Mouse (Mus musculus) frontal cortex, postnatal 36 days (tissue): ENCODE measurements around the gene 0610010K14Rik.

Experiments
- DNase-seq, 2 experiments: peaks; one replicate each; pipeline ENCODE4 v3.0.0; 2022; ENCODE audit warnings: low spot score in 2 of 2

Gene 0610010K14Rik

DNA sequence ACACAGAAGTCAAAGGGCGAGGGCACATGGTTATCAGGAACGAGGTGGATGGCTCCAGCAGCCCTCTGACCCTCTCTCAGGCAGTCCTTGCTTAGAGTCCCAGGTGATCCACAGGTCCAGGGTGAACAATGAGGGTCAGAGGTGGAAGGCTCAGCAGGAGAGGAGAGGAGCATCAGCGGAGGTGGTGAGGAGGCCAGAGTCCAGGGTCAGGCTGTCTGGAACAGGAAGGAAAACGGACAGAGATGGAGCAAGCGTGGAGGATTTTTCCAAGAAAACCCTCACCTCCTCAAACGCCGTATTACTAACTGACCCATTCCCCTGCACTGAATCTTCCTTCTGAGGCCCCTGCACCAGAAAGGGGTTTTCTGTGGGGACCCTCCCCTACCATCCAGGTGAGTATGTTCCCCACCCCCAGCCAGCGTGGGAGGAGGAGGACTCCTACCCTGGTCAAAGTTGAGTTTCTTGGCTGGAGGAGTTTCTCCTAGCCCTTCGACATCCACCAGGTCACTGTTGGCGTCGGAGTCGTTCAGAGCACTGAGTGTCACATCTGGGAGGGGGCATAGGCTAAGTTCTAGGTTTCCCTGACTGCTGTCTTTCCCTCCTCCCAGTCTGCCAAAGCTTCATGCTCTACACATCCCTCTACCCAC lies 2.3 kb downstream of the 0610010K14Rik start:
- DNase-seq = no peak

DNA sequence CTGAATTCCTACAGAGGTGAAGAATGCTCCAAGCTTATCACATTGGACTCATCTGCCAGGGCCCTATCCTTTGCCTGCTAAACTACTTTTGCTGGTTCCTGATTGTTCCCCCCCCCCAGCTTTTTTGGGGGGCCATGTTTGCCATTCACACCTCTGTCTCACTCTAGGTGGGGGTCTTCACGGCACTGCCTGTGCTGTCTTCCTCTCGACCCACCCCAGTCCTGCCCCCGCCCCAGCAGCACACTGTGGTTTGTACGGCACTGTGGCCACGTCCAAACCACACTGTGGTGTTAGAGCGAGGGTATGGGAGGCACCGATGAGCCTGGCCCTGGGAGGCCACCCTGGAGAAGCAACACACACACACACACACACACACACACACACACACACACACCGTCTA lies 3.2 kb downstream of the 0610010K14Rik start:
- no peak for DNase-seq

DNA sequence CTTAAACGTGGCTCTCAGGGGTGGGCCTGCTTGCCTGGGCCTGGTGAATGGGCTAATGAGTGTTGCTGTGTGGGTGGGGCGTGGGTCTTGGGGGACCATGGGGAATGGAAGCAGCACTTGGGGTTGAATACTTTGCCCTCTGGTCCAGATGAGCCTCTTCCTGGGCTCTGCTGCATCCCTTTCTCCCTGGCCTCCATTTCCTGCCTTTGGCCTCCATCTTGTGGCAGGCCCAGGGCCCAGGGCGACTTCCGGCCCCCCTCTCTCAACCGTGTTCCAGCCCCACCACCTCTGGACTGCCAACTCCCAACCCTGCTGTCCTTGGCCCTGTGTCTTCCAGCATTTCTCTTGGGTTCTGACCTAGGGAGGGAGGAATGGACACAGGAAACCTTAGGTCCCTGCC lies 3.7 kb downstream of the 0610010K14Rik start:
- DNase-seq = no peak

DNA sequence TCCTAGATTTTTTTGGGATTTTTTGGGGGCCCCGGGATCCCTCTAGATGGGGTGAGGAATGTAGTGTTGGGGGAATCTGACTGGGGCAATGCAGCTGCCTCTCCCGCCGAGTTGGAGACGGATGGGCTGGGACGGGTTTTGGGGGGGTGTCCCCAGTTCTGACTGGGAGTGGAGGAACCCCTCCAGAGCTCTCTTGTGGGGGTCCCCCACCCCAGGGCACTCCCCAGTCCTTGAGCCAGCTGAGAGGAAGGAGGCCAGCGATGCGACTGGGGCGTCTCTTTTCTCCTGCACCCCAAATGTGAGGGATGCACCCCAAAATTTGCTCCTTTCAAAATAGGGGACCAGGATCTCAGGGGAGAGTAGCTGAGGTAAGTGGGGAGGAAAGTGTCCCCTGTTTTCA lies 4.7 kb downstream of the 0610010K14Rik start:
- DNase-seq = no peak

DNA sequence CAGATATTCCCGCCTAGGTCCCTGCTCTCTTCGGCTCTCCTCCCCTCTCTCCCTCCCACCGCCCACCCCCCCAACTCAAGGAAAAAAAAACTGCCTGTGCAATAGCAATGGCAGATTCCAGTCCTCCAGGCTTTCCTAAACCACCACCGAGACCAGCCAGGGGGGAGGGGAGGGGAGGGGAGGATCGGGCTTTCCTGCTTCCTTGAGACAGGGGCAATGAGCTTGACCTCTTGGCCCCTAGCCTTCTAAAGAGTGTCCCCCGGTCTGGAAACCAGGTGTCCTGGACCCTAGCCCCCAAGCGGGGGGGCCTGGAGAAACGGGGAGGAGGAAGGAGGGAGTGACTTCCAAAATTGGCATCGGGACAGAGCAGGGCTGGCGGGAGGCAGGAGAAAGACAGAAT lies 5.2 kb downstream of the 0610010K14Rik start:
- no peak for DNase-seq

DNA sequence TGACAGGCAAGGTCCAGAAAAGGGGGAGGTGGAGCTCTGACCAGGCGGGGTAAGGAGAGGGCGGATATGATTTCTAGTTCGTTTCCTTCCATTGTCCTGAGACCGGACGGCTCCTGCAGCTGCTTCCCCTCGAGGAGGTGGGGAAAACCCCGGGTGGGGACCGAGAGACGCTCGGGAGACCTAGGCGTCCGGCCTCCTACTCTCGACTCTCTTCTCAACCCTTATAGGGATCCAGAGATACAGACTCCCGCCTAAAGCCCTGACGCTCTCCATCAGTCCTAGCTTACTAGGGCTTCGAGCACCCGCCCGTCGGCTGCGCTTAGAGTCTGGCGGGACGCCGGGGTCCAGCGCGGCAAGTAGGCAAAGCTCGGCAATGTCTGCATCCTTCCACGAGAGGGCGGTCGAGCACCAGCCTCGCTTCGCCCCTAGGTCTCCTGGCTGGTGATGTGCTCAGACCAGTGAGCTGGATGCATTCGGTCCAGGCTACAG lies 7.4 kb downstream of the 0610010K14Rik start:
- peak in 1 of 2 experiments; percentile 73 for DNase-seq

DNA sequence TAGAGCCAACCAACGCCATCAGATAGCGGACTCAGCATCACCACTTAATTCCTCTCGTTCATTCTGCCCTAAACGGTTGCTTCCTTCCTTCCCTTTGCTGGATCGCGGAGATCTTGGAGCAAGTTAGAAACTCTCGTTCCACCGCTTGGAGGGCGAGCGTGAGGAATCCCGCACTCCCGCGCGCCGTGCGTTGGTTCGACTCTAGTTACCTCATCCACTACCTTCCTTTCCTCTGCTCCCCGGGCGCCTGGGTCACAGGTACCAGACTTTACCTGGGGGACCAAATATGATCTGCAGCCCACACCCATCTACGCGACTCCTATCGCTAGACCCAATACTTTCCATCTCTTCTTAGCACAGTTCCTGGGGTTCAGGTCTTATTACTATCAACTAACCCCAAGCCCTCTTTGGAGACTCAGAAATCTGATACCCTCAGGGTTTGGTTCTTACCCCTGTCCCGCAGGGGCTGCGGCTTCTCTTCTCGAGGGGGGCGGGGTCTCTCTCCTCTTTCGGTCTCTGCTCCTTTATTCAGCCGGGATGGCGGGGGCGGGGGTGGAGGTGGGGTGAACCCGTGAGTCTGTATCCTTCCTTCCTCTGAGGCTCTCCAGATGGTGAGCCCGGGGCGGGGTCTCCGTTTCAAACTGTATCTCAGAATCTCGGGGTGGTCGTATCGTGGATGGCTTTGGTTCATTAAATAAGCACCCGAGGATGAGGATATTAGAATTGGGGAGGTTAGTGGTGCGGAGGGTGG lies 8.3 kb downstream of the 0610010K14Rik start, which contains the start of gene Bcl6b:
TSS of gene Bcl6b (minus strand) at position 539 of the 751 bp plus-strand sequence.
- DNase-seq = no peak

DNA sequence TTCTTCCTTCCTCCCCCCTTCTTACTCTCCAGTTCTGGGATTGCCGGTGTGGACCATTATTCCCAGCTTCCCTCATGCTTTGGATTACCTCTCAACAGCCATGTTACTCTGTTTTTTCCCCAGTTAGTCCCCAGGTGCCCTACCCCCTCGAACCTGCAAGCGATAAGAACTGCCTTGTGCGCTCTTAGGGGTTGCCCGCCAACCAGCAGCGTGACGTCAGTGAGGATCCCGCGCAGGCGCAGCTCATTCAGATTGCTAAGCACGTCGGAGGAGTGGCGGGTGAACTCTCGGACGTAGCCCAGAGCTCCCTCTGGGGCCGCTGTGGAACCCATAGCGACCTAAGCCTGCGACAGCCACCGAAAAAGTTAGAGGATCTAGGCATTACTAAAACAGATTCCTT lies 8.9 kb downstream of the 0610010K14Rik start:
- peak; percentile 80 to 81 for DNase-seq

DNA sequence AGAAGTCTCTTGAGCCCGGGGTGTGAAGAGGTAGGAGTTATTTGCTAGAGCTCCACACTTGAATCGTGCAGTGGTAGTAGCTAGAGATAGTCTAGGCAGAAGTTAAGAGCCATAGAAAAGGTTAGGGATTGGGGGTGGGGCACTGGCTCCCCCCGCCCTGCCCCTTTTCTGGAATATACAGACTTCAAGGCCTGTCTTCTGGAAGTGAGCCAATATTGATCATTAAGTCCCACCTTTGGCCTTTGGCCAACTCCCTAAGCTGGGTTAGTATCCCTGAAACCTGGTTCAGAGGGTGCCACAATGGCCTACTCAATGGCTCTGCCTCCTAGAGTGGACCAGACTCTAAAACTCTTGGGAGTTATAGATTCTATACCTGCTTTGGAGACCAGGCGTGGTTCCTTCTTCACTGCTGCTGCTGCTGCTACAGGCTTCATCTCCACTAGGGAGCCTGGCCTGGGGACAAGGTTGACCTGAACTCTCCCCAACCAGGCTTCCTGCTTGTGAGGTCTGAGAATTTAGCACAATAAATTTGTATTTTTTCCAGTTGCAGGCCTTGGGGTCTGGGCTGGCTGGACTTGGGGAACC lies 10.0 kb downstream of the 0610010K14Rik start:
- no peak for DNase-seq

DNA sequence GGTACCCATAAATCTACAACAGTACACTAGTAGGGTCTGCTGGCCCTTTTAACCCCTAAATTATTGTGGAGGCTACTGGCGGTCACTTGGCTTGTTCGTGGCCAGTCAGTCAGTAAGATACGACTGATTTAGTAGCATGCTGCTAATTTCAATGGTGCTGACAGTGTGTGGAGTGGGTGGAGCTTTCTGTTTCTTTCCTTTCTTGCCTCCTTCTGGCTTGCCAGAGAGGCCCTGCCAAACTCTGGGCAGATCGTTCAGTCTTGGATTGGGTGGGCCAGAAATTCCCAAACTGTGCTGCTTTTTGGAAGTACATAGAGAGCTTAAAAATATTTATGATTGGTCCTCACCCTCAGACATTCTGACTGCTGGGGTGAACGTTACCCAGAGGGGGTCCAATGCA lies 10.6 kb downstream of the 0610010K14Rik start:
- peak in 1 of 2 experiments; percentile 72 for DNase-seq

DNA sequence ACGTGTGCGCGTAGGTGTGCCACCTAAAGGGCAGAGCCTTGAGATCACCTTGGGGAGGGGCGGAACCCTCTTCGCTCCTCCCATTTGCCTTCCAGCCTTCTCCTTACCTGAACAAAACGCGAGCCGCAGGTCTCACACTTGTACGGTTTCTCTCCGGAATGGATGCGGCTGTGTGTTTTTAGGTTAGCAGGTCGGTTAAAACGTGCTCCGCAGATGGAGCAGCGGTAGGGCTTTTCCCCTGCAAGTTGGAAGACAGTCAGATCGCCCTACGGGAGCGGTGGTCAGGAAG lies 11.2 kb downstream of the 0610010K14Rik start:
- no peak for DNase-seq

DNA sequence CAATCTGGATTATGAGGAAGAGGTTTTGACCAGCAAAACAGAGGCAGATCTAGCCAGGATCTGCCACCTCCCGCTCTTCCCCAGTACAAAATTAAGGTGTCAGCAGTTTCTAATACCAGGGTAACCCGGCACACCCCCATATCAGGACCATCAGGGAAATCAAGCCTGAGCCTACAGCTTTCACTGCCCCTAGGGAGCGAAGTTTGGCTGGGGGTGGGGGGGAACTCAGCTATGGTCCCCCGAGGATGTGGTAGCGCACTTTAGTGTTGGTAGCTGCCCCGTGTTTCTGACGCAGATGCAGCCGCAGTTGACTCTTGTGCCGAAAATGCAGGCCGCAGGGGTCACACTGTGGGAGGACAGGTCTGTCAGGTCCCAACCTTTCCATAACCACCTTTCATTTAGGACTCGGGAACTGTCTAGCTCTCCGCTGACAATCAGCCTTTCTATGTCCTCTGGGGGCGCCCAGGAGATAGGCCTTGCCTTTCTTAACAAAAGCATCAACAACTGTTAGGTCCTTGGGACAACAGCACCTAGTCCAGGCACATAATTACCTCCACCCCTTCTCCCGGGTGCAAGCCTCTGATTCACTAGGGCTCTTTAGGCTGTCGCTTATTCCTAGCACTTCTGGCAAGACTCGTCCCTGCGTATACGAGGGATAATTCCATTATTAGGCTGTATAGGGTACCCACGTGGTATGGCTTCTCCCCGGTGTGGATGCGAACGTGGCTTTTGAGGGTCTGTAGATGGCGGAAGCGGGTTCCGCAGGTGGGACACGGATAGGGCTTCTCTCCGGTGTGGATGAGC lies 11.7 kb downstream of the 0610010K14Rik start:
- DNase-seq = no peak

DNA sequence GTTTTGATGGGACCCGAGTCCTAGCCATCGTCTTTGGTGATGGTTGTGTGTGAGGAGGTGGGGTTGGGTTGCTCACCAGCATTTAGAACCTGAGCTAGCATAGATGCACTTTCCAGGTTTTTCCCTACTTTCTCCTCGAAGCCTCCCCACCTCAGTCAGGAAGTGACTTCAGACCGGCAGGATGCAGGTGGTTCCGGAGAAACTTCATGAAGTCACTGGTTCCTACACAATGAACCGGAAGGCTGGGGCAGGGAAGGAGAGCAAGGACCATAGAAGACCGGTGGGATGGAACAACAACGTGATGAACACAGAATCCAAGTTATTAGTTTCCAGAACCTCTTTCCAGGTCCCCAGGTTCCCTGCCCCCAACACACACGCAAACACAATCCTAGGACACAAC lies 14.0 kb downstream of the 0610010K14Rik start:
- DNase-seq = no peak

DNA sequence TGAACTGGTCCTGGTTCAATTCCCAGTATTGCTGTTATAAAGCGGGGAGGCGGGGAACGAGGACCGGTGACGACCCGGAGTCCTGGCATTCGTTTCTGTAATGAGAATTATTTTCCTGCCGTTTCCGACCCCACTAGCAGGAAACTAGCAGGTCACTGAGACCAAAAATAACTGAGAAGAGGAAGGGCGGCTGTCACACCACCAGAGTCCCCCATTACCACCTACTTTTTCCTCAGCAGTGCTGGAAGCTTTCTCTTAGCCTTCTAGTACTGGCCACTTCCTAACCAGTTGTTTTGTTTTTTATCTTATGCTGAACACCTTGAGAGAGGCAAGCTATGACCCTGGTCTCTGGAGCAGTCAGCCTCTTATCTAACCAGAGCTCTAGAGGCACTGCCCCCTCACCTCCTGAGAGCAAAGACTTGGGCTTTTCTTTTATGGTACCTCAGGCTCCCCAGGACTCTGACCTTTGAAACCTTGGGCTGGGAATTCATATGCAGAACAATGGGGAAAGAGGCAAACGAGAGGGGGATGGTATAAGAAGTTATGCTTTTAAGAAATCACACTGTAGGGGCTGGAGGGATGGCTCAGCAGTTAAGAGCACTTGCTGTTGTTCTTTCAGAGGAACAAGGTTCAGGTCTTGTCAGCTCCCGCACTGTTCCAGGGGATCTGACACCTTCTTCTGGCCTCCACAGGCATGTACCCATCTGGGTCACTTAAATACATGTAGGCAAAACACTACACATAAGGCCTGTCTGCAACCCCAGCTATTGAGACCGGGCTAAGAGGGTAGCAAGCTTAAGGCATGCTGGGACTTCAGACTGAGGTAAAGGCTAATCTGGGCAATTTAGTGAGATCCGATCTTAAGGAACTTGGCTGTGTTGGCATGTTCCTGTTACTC lies 15.9 kb downstream of the 0610010K14Rik start:
- DNase-seq = no peak

DNA sequence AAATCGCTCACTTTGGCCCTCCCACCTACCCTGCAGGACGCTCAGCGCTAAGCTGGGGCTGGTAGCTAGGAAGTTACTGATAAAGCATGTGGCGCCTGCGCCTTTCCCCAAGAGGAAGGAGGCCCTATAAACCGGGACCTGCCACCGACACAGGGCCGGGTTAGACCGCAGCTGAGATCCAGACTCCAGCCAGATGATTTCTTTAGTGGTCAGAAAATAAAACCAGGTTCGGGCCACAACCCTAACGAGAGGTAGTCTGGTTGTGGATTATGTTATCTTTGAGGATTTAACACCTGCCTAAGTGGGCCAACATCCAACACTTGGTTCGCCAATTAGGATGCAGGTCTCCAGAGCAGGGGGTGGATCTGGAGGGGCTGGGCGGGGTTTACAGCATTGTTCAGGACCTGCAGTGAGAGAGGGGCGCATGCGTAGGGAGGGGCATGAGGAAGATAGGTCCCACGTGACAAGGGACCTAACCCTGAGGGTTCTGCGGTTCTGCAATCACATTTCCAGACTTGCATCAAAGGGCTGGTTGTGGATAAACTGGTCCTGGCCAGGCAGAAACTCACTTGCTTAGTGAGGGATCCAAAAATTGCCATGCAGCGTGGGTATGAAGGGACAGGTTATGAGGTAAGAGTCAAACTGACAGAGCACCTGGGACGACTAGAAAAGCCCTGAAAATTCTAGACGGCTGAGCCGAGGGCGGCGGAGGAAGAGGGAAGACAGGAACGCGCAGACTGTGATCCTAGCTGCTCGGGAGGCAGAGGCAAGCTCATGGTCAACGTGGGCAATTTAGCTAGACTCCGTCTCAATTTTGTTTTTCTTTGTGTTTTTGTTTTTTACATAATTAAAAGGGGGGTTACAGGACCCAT lies 16.7 kb downstream of the 0610010K14Rik start, which contains the start of gene Slc16a13:
TSS of gene Slc16a13 (minus strand) at position 334 of the 872 bp plus-strand sequence.
- peak; percentile 93 to 95 for DNase-seq

DNA sequence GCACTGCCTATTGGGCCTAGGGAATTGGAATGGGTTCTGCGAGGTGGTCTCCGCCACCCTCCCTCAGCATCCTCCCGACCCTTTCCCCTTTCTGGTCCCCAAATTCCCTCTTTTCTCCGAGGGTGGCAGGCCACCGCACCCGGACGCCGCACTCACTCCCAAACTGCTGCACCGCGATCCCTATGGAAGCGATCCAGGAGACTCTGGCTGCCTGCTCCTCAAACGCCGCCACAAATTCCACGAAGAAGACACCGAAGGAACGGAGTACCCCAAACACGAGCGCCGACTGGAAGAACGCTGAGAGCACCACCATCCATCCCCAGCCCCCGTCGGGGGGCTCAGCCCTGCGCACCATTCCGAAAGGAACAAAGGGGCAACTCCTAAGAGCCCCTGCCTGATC lies 17.4 kb downstream of the 0610010K14Rik start:
- no peak for DNase-seq

DNA sequence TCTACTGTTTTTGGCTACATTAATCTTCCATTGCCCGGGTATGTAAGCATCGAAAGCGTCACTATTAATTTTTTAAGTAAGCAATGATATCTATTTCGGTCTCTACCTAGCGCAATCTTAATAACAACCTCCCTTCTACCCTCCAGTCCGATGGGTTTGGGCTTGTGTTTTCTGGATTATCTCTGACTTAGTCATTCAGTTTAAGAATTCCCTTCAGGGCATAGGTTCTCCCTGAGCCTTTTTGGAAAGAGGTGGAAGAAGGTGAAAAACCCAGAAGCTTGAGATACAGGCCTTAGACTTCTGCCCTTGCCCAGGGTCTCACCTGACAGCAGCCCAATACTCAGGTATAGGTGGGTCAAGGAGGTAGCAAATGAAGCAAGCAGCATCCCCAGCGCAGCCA lies 17.8 kb downstream of the 0610010K14Rik start:
- DNase-seq = no peak

DNA sequence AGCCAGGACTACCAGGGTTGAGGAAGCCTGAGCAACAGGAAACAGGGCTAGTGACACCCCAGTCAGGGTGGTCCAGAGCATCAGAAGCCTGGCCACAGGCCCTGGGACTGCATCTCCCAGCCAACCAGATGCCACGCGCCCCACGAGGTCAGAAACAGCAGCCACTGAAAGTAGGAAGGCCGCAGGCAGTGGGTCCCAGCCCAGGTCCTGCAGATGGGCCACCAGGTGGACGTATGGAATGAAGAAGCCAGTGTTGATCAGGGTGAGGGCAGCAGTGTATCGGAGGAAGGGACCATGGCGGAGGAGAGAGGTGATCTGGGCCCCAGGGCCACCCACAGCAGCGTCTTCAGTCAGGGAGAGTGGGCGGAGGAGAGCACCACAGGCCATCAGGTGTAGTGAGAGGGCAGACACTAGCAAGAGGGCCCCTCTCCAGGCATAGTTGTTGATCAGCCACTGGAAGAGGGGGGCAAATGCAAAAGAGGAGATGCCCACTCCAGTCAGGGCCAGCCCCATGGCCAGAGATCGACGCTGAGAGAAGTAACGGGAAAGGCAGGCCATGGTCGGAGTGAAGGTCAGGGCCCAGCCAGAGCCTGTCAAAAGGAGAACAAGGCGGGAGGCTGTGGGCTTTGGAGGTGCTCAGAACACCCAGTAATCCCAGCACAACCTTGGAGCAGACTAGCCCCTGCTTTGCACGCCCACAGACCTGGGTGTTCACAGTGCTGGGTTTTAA lies 18.8 kb downstream of the 0610010K14Rik start:
- DNase-seq = no peak

DNA sequence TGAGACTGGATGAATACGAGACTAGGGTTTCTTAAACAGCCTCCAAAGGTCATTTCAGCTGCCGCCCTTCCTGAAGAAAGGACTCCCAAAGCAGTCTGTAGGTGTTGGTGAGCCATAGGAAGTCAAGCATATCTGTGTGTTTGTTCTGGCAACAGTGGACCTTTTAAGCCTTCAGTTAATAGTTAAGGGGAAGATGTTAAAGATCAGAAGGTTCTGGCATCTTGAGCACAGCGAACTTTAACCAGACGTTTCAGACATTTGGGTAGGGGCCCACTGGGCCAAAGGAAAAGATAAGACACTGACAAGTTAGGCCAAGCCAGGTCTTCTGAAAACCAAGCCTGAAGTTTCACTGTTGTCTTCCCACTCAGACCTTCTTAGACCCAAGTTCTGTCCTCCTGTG lies 19.7 kb downstream of the 0610010K14Rik start:
- DNase-seq = no peak
